Mouse (Mus musculus) hematopoietic stem cell, adult 5-6 weeks (primary cell): Measurements from ENCODE around the gene Olfr1102. TPM values are rescaled to one million over a fixed set of nuclear protein-coding genes. Genes with fewer than 3 reads are reported as not detected.

ENCODE experiments used
- ATAC-seq, 2 experiments: fragments of 125-278 bp in 1 of 2; replicated peaks in 1 of 2; 2 replicates each; pipeline ENCODE4 v1.8.0; 2016 to 2017; ENCODE audit warnings: inconsistent platforms in 2 of 2, mild to moderate bottlenecking in 2 of 2, moderate number of reproducible peaks in 2 of 2, low read depth in 1 of 2, moderate TSS enrichment in 1 of 2; ENCODE audit not compliant: low FRiP score in 2 of 2, poor library complexity in 2 of 2, severe bottlenecking in 2 of 2, insufficient read depth in 1 of 2, low TSS enrichment in 1 of 2
- total RNA-seq: library from RNA; stranded (forward); fragments of 172-1452, 232-1000 nt; gene quantifications from 2 replicates; pipeline ENCODE4 v1.2.3, GENCODE M21; 2017

Olfr1102 gene
- not detected in 2 replicates for total RNA-seq

DNA sequence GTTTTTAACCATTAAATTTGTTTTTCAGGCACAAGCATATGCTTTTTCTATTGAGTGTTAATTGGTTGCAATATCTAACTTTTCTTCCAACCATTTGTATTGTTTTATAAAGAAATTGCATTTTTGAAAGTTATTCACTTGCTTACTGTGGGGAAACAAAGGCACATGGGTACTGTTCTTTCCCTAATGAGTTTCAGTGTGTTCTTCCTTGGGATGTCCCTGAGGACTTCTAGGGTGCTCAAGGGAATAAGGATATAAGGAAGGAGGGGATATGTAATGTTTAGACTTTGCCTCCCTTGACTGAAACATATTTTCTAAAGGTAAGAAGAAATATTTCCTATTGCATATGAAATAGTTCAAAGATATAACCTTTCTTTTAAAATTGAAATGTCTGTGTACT lies at the start of gene Olfr1102:
Gene Olfr1102 (plus strand): TSS at position 301 of the 400 bp plus-strand sequence.
- ATAC-seq = no peak

DNA sequence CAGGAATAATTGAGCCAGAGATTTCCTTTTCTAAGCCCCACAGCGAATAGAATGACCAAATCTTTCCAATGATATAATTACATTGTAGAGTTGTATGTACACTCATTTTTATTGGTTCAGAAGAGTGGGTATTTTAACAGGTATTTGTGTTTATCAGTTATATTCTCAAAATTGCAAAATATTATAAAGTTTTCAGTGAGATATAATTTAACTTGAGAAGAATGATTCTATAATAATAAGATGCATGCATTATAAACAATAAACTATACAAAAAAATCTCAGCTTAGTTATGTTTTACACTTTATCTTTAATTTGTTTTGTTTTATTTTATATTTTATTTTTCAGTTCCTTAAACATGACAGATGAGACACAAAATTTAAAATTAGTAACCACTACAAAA lies 37.6 kb upstream of the Olfr1102 start, which contains the start of gene Olfr1099:
Gene Olfr1099 (minus strand): TSS at position 101 of the 400 bp plus-strand sequence.
- no peak for ATAC-seq

DNA sequence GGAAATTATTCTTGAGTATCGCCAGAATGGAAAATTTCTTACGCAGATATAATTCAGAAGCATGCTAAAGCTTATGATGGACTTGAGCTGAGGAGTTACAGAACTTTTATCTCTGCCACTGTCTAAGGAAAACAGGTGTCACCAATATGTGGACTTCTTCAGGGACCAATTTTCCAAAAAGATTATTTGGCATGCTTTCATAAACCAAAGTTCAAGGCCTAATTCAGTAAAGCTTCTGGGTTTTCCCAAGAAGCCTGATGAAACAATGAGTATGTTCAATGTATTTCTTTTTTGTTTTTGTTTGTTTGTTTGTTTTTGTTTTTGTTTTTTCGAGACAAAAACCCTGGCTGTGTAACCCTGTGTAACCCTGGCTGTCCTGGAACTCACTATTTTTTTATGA lies 18.3 kb upstream of the Olfr1102 start, which contains the start of gene Olfr1100:
Gene Olfr1100 (minus strand): TSS at position 101 of the 400 bp plus-strand sequence.
- no peak for ATAC-seq

DNA sequence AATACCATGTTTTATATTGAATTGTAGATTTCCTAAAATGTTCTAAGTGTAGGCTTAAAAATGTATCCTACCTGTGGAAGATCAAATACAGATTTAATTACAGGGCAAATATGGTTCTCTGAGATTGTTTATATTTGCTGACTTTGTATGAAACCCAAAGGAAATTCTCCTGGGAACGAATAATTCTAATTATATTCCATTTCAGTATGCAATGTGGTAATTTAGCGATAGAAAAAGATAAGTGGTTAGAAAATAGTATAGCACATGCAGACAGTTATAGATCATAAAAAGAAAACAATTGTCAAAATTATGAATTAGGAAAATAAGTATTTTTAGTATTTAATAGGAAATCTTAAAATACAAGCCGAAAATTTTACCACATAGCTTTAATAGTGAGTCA lies 7.1 kb upstream of the Olfr1102 start, which contains the start of gene Olfr1101:
Gene Olfr1101 (minus strand): TSS at position 101 of the 400 bp plus-strand sequence.
- ATAC-seq = no peak

DNA sequence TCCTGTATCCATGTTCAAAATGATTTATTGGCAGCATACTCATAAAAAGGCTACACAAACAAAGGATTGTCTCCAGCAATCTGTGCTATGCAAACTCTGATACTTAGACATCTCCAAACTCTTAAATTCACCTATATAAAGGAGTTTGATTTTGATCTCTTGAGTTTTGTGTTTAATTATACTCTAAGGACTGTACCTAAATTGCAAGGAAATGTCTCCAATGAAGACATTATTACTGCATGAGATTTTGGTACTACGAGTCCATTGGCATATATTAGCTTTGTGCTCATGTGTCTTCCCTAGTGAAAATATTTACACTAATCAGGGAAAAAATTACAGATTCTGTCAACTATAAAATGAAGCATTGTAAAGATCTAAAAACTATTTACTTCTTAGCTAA lies 28.8 kb downstream of the Olfr1102 start, which contains the start of gene Olfr1104:
Gene Olfr1104 (minus strand): TSS at position 101 of the 400 bp plus-strand sequence.
- no peak for ATAC-seq

DNA sequence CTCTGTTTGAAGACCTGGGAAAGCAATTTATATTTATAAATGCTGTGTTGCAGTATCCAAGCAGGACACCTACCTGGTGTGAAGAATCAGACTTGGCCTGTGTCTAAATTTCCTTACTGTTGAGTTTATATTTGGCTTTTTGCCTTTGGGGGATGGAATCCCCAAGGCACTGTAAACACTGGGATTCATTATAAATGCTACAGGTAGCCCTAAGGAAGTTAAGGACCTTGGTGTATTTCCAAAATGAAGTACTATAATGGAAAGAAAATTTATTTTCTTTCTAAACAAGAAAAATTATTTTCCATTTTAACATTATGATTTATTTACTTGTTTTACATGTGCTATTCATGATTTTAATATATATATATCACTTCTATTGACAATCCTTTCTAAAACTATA lies 38.2 kb downstream of the Olfr1102 start, which contains the start of gene Olfr1105:
Gene Olfr1105 (minus strand): TSS at position 101 of the 400 bp plus-strand sequence.
- no peak for ATAC-seq

DNA sequence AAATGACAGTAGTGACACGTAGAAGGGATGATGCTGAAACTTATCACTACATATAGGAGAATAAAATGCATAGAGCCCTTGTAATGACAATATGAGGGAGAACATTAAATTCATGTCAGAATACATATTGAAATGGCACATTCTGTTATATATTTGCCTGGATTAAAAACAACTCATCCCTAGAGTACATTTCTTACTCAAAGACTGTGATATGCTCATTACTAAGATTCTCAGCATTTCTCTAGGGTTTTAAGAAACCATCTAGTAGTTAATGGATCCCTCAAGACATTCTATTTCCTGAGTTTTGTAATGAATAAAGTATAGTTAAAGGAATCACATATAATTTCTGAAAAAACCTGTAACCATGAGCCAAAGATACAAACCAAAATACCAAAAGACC lies 54.0 kb downstream of the Olfr1102 start, which contains the start of gene Olfr1106:
Gene Olfr1106 (minus strand): TSS at position 101 of the 400 bp plus-strand sequence.
- ATAC-seq = no peak

Other genes starting within 250 kb of the Olfr1102 start
- not detected in 2 replicates for gene Olfr1090, start 239.4 kb upstream of the Olfr1102 start, total RNA-seq
- not detected in 2 replicates for gene Olfr1093, start 215.9 kb upstream of the Olfr1102 start, total RNA-seq
- not detected in 2 replicates for gene Olfr141, start 188.4 kb upstream of the Olfr1102 start, total RNA-seq
- not detected in 2 replicates for gene Olfr1094, start 173.7 kb upstream of the Olfr1102 start, total RNA-seq
- not detected in 2 replicates for gene Olfr1095, start 146.7 kb upstream of the Olfr1102 start, total RNA-seq
- gene Gm13723, start 123.6 kb upstream of the Olfr1102 start, total RNA-seq = not detected in 2 replicates
- gene Olfr1097, start 106.2 kb upstream of the Olfr1102 start, total RNA-seq = not detected in 2 replicates
- gene Olfr1098, start 73.9 kb upstream of the Olfr1102 start, total RNA-seq = not detected in 2 replicates
- not detected in 2 replicates for gene Olfr1099, start 37.7 kb upstream of the Olfr1102 start, total RNA-seq
- not detected in 2 replicates for gene Olfr1100, start 18.4 kb upstream of the Olfr1102 start, total RNA-seq
- not detected in 2 replicates for gene Olfr1101, start 7.2 kb upstream of the Olfr1102 start, total RNA-seq
- gene Olfr1104, start 28.7 kb downstream of the Olfr1102 start, total RNA-seq = not detected in 2 replicates
- gene Olfr1105, start 38.1 kb downstream of the Olfr1102 start, total RNA-seq = not detected in 2 replicates
- gene Olfr1106, start 53.9 kb downstream of the Olfr1102 start, total RNA-seq = not detected in 2 replicates
- gene Olfr1107, start 77.4 kb downstream of the Olfr1102 start, total RNA-seq = not detected in 2 replicates
- not detected in 2 replicates for gene Olfr1109, start 97.6 kb downstream of the Olfr1102 start, total RNA-seq
- gene Olfr259, start 116.2 kb downstream of the Olfr1102 start, total RNA-seq = not detected in 2 replicates
- not detected in 2 replicates for gene Olfr1110, start 141.9 kb downstream of the Olfr1102 start, total RNA-seq
- not detected in 2 replicates for gene Olfr1111, start 154.2 kb downstream of the Olfr1102 start, total RNA-seq
- not detected in 2 replicates for gene Olfr1112, start 189.4 kb downstream of the Olfr1102 start, total RNA-seq
- gene Olfr1113, start 210.6 kb downstream of the Olfr1102 start, total RNA-seq = not detected in 2 replicates
- not detected in 2 replicates for gene Olfr1115, start 249.6 kb downstream of the Olfr1102 start, total RNA-seq